Mouse (Mus musculus) T-helper 1 cell (primary cell): ENCODE measurements around the gene Runx1.

Source experiments
- in situ Hi-C: fragments of 300-600 bp; cut with MboI, MseI; formaldehyde crosslinking; loops from one replicate; pipeline ENCODE4 v1.15.1; 2025; ENCODE audit warnings: high pct_unique_total_duplicates

Gene Runx1

DNA sequence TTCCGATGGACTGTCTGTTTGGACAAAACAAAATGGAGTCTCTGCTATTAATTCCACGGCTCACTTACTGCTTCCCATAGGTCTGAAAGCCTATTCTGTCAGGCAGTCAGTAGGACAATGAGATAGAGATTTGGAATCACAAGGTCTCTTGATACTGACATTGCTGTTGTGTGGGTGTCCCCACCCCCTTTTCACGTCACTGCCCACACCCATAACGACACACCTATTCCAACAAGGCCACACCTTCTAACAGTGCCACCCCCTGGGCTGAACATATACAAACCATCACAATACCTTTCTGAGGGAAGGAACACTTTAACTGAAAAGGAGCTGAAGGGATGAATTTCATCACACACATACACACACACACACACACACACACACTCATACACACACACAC lies 68.4 kb downstream of the Runx1 start:
- in situ Hi-C loops = no loop called here

DNA sequence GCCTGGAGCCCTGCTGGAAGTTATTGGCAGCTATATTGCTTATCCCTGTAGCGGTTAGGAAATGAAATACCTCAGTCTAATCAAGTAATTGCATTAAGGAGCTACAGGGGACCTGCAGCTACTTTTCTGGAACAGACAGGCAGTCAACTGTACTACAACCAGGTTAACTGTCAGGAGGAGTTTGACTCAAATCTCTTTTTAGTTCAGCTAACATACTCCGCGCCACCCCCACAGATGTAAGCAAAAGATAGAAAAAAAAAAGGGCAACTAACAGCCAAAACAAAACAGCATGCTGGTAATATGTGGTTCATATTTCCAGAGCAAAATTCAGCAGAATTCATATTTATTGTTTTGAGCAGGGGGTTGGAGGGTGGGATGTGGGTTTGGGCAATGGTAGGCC lies 72.0 kb downstream of the Runx1 start:
- in situ Hi-C loops = no loop called here

DNA sequence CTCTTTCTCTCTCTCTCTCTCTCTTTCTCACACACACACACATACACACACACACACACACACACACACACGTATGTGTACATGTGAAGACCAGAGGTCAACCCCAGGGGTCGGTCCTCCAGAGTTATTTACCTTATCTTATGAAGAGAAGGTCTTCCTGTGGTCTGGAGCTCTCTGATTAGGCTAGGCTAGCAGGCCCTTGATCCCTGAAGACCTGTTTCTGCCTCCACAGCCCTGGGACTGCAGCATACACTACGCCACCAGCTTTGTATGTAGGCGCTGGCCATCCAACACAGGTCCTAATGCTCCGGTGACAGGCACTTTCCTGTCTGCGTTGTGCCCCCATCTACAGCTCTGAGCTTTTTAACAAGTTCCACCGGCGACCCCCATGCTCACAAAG lies 72.8 kb downstream of the Runx1 start:
- in situ Hi-C loops = no loop called here

DNA sequence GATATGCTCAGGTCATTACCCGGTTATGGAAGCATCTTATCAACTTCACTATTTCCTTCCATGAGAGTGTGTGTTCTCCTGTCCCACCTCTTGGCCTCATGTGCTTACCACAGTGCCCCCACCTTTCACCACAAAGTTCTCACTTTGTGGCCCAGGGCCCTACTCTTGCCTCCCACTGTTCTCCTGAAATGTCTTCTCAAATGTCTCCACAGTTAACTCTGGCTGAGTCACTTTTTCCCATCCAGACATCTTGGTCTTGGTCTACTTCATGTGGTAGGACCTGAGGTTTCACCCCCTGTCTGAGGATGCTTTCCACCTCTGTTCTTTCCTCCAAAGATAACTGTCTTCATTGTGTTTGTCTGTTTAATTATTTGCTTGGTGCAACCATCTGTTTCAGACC lies 77.7 kb downstream of the Runx1 start:
- in situ Hi-C loops = no loop called here

DNA sequence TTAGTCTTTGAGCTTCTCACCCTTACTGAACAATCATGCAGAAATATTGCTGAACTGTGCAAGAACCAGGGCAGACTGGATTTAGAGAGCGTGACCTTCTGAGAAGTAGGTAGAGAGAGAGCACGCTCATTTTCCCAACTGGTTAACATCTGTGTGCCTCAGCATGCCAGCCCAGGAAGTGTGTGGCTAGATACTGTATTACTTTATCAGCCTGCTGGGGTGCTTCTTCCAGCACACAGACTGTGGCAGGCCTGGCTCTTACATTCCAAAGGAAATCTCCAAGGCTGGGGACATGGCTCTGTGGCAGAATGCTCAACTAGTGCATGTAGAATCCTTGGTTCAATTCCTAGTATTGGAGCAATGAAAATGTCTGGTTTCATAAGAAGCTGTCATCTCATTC lies 78.9 kb downstream of the Runx1 start:
- in situ Hi-C loops = no loop called here

DNA sequence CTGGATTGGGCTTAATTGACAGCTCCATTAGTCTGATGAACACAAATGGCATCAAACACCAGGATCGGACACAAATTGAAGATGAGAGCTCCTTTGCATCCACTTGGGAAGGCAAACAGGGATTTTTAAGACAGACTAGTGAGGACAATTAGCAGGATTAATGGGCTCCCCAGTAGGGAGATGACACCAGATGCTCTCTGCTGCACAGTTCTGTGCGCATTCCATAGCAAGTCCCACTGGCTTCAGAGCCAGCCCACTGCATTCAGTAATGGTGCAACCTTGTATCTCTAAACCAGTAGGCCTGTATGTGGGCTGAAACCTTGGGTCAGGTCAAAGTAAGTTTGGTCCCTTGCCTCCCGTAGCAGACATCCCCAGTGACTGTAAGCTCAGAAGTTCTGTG lies 80.7 kb downstream of the Runx1 start:
- in situ Hi-C loops = no loop called here

DNA sequence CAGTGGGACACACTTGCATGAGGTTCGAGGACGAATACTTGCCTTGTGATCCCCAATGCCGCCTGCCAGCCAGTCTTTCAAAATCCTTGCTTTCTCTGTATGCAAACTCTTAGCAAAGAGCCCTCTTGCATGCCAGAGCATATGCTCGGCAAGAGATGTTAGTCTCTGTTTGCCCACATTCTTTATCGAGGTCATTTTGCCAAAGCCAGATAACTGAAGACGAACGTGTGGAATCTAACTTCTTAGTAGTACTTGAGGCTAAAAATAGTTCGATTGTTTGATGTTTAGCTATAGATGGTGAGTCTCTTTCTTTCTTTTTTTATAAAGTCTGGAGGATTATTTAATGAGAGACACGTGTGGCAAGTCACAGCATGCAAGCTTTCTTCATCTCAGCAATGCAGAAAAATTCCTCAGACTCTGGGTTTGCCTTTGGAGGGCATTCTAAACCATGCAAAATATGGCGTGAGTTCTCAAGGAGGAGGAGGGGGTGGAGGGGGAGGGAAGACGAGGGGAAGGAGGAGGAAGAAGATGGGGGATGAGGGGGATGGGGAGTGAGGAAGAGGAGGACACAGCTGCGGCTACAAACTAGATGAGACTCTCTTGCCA lies 81.7 kb downstream of the Runx1 start:
- in situ Hi-C loops = no loop called here

DNA sequence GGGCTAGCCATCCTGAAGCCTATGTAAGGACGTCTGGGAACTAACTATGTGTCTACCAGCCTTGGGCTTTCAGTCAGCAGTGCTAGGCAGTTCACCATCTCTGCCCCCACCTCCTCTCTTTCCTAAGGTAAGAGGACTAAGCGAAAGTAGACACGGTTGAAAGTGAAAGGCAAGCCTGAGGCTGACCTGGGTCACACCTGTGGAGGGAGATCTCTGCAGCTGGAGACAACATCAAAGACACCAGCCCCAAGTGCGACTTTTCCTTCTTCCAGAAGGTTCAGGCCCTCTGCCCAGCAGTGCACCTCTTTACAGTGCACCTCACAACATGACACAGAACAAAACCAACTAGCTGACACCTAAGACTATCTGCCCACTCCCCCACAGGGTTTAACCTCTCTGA lies 82.2 kb downstream of the Runx1 start:
- in situ Hi-C loops = no loop called here

DNA sequence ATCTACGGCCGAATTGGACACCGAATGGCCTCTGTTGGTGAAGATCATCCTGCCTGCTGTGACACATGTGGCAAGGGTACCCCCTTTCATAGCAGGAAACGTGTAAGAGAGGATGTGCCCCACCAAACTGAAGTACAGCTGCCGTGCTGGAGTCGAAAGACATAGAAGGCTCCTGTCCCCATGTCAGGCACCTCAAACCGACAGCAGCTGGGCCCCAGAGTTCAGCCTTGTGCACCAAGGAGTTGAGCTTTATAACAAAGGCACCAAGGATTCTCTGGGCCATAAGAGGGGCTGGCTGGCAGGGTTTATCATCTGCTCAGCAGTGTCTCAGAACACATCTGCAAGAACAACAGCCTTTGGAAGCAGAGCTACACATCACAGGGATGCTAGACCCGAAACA lies 84.6 kb downstream of the Runx1 start:
- in situ Hi-C loops = no loop called here

DNA sequence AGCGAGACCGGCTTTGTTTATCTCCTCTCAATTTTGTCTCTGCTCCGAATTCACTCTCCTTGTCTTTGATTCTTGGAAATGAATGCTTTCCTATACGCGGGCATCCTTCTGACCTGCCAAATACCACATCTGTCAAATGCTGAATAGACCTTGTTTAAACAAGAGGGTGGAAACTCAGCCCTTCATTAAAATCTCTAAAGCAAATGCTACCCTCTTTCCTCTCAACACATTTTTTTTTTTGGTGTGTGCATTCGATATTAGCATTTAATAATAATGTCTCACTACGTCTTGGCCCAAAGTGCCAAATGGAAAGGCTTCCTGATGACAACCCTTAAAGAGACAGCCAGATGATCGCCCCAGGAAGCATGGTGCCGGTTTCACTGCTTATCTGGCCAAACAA lies 85.4 kb downstream of the Runx1 start:
- in situ Hi-C loops = no loop called here

DNA sequence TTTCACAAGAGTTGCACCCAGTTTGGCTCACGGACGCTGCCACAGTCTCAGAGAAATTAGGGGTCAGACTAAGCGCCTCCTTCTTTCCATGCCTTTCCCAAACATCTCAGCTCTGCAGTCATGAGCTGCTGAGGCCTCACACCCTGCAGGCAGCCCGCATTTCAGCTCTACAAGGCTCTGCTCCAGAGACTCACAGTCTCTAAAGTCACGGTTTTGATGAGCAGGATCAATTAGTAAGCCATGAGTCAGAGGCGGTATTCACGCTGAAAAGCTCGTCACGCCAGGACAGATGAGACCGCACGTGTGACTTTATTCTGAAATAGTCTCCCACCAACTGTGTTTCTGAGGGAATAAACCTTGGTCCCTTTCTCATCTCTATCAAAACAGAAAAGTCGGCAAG lies 86.0 kb downstream of the Runx1 start:
- in situ Hi-C loops = no loop called here

DNA sequence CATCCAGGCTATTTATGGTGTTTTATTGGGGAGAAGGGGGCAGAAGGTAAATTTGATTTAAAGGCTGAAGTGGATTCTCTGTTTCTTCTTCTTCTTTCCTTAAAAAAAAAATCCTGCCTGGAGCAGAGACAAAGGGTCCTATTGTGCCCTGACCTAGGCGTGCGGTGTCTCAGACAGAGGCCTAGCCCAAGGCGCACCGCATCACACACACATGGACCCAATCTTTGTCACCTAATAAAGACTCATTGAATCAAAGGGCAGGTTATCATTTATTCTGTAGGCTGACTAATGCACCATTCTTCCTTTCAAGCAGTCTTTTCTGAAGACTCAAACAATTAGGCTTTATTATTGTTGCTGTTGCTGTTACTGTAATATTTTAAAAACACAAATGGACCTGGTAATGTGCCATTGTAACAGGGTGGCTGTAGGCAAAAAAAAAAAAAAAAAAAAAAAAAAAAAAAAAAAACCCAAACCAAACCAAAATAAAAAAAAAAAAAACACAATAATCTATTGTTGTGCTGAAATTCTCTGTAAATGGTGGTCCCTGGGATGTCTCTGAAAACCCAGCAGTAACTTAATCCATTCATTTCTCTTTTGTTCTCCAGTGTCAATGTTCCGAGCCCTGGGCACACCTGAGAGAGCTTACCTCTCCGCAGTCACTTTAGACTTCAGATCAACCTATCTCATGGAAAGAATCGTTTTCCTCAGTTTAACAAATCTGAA lies 86.7 kb downstream of the Runx1 start:
- in situ Hi-C loops = no loop called here

DNA sequence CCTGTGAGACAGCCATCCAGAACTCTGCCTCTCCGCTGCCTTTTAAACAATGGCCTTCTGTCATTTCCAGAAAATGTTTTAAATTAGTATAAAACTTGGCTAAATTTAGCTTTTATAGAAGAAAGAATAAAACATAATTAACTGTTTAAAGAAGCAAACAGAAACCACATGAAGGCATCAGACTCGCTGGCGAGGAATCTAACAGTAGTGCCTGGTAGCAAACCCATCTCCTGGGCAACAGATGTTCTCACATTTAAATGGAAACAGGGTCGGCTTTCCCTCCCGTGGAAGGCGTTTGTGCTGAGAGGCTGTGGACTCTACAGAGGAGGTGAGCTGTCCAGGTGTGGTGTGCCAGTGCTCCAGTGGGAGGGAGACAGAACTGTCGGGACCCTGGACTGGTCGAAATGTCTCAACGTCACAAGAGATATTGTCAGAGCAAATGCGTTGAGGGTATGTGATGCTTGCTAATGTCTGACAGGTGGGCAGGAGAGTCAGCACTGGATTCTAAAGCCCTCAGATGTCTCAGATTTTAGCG lies 87.4 kb downstream of the Runx1 start:
- in situ Hi-C loops = no loop called here

DNA sequence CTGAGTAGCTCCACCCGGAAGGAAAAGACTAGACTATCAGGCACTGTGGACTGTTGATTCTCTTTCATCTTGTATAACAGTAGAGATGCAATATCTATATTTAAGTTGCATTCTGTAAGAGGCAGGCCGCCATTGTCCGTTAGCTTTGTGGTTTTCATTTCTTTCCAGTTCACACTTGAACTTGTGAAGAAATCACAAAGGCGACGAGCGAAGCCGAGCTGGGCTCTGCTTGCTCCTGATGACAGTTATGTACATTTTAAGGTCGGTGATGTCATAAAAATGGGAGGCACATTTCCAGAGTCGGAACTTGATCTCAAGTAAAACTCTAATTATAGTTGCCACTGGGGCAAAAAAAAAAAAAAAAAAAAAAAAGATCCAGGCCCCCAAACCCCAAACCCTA lies 99.1 kb downstream of the Runx1 start:
- in situ Hi-C loops = no loop called here

DNA sequence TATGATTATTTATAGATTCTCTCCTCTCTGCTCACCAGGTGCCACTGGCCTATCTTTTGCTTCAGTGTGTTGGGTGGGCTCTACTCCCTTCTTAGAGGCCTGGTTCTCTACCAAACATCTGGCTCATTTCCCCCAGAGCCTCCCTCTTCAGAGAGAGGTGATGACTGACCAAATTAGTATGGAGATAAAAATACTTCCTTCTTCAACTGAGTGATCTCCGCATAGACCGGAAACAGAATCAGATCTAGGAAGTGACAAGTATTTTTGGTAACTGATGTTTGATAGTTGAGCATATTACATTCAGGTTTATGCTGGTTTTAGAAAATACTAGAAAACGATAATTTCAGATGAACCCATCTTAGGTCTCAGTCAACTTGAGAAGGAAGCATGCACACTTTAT lies 101.4 kb downstream of the Runx1 start:
- in situ Hi-C loops = no loop called here

DNA sequence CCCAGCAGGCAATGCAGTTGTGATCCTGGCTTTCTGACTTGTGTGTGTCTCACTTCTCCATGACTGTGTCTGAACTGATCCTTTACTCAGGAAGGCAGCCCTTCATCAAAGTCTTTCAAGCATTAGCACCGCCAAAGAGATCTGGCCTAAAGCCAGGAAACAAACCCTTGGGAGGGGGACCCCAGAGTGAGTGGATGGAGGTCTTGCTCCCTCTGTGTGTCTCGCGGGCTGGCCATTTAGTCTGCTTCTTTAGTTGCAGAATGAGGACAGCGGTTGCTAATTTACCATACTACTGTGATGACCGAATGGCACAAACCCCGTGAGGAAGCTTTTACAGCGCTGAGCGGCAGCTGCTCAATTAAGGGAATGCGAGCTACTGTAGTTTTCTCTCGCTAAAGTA lies 105.3 kb downstream of the Runx1 start:
- in situ Hi-C loops = no loop called here

DNA sequence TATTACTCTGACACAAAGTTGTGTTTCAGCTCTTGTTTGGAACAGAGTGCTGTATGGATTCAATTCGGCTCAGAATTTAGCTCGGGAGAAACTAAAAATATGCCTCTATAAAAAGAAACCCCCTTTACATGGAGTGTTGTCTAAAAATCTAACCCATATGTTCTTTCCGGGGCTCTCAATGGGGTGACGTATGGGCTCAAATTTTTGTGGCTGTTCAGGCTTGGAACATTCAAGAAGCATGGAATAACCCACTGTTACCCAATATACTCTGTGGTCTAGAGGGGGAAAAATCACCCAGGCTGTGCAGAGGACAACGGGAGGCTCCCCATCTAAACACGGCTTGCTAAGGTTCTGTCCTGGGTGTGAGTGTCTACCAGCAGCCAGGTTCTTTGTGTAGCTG lies 106.2 kb downstream of the Runx1 start:
- in situ Hi-C loops = no loop called here

DNA sequence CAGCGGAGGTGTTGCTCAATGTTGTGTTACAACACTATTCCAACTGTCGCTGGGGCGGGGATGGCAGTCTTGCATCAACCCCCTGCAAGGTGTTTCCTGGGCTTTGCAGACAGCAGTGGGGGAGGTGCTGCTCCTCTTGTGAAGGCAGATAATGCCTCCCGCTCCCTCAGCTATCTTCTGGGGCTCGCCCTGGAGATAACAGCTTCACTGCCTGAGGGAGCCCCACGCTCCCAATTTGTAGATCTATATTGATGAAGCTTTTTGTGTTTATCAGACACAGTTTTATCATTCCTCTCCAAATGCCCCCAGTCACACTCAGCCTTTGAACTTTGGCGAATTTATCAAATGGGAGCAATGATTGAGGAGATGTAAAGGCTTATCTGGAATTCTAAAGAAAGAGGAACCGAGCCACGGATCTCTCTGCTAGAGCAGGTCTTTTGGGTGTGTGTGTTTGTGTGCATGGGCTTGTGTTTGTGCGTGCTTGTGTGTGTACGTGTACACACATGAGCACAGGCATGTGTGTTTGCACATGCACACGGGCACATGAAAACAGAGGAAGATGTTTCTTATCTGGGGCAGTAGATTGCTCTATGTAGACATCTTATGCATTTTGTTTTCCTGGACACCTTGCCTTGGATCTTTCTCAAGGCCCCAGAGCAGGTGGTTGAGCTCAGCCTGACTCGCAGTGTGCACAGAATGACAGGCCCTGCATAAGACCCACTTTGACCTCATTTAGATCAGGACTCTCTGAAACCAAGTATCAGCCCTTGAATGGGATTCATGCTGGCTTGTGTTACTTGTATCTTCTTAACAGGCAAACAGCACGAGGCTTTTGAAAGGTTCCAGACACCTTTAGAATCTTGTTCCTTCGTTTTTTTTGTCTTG lies 110.1 kb downstream of the Runx1 start:
- in situ Hi-C loops = no loop called here

DNA sequence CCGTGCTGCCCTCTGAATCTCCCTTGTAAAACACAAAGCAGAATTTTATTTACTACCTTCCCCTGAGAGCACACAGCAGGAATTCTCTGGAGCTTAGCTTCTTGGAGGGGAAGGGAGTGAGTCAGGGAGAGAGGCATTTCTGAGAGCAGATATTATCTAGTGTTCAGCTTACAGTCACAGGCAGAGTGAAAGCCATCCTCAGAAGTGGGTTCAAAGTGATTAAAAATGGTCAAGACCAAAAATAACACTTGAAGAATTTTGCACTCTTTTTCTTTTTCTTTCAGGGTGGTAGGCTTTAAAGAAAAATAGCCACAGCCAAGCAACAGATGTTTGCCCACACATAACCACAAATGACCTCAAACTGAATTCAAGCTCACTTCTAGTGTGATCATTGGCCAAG lies 115.8 kb downstream of the Runx1 start:
- in situ Hi-C loops = no loop called here

DNA sequence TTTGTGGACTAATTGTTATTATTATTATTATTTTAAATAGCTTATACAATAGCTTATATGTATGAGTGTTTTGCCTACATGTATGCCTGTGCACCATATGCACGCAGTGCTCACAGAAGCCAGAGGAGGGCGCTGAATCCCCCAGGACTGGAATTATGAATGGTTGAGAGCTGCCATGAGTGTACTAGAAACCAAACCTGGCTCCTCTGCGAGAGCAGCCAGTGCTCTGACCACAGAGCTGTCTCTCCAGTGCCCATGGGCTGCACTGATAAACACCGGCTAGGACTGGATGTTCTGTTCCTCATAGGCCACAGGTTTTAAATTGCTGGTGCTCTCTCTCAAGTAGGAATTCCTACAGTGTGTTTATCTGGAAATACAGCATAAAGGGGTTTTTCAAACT lies 117.2 kb downstream of the Runx1 start:
- in situ Hi-C loops = no loop called here

DNA sequence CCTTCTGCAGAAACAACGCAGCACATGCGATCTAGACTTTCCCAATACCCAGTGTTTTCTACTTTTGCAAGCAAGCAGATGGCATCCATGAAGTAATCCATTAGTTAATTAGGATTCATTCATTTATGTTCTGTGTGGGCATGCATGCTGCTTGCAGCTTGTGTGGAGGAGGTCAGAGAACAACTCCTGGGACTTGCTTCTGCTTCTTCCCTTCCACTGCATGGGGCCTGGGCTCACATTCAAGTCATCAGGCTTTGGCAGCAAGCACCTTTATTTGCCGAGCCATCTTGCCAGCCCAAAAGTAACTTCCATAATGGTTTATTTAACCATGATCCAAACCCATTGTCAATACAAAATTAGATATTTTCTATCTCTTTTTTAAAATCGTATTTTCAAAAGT lies 118.2 kb downstream of the Runx1 start:
- in situ Hi-C loops = no loop called here

DNA sequence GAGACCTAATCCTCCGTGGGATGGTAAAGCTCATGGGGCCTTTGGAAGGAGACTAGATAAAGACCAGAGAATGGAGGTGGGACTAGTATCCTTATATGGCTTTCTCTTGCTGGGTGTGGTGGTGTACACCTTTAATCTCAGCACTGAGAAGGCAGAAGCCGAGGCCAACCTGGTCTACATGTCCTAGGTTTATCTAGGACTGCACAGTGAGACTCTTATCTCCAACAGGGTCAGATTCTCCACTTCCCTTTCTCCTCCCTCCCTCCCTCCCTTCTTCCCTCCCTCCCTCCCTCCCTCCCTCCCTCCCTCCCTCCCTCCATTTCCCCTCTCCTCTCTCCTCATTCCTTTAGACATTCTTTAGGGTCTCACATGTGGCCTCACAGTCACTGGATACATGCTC lies 118.8 kb downstream of the Runx1 start:
- in situ Hi-C loops = no loop called here
